Mouse (Mus musculus) spleen, adult 2 months (tissue): ENCODE measurements at regions not wholly inside any gene's neighbourhood (a gene's known extent, or its start where the extent isn't known, plus 50 kb on each side); places are given as distances from the start of the nearest gene placed in this dataset.

Source experiments
- CTCF ChIP-seq: fragments of 200-500 bp; IDR thresholded peaks from 2 replicates; pipeline ENCODE4 v1.5.1; 2011; ENCODE audit warnings: mild to moderate bottlenecking, inconsistent platforms; ENCODE audit not compliant: insufficient read depth, insufficient read length, insufficient replicate concordance; ENCODE audit errors: extremely low read depth
- POLR2A ChIP-seq: fragments of 200-500 bp; IDR thresholded peaks from 2 replicates; pipeline ENCODE4 v1.6.1; 2011; ENCODE audit warnings: low read depth, low read length, inconsistent platforms

GRCm38 (mm10) chrX:12365582-12366323 is 205.6 kb upstream of the Bcor start:
- no peak for TF ChIP-seq POLR2A
- TF ChIP-seq CTCF: no peak
